Mouse (Mus musculus): ENCODE results near the gene Evx2.

Gene Evx2

GRCm38 (mm10) chr2:74695383-74695782, 36.0 kb upstream of the Evx2 start:
- peak in 1 of 2 experiments; percentile 20 for DNase-seq

GRCm38 (mm10) chr2:74694066-74694465, 34.7 kb upstream of the Evx2 start:
- peak; percentile 79 to 87 for DNase-seq

GRCm38 (mm10) chr2:74693432-74693827, 34.1 kb upstream of the Evx2 start:
- DNase-seq: peak in 1 of 2 experiments; percentile 40

- DNase-seq: peak in 1 of 2 experiments; percentile 50
Measured at GRCm38 (mm10) chr2:74692808-74693431, 33.6 kb upstream of the Evx2 start.

- peak; percentile 54 to 67 for DNase-seq
Measured at GRCm38 (mm10) chr2:74691995-74692807, 32.8 kb upstream of the Evx2 start.

GRCm38 (mm10) chr2:74691022-74691951, 31.9 kb upstream of the Evx2 start, which contains the start of gene Hoxd10:
Gene Hoxd10 (plus strand): TSS chr2:74691924.
- peak; percentile 89 to 95 for DNase-seq

- no peak for DNase-seq
Measured at GRCm38 (mm10) chr2:74690338-74690716, 31.0 kb upstream of the Evx2 start.

- peak; percentile 67 to 78 for DNase-seq
Measured at GRCm38 (mm10) chr2:74689574-74690337, 30.4 kb upstream of the Evx2 start.

GRCm38 (mm10) chr2:74688795-74689573, 29.6 kb upstream of the Evx2 start:
- DNase-seq: peak; percentile 50 to 64

GRCm38 (mm10) chr2:74687698-74688555, 28.6 kb upstream of the Evx2 start:
- DNase-seq: peak; percentile 61 to 74

GRCm38 (mm10) chr2:74686988-74687697, 27.8 kb upstream of the Evx2 start:
- peak; percentile 45 to 72 for DNase-seq

- DNase-seq: peak; percentile 90 to 92
Measured at GRCm38 (mm10) chr2:74686301-74686987, 27.1 kb upstream of the Evx2 start.

GRCm38 (mm10) chr2:74685059-74685603, 25.8 kb upstream of the Evx2 start:
- DNase-seq: no peak

- DNase-seq: no peak
Measured at GRCm38 (mm10) chr2:74684106-74684505, 24.7 kb upstream of the Evx2 start.

- DNase-seq: peak; percentile 66 to 79
Measured at GRCm38 (mm10) chr2:74683471-74683951, 24.2 kb upstream of the Evx2 start.

GRCm38 (mm10) chr2:74682796-74683195, 23.4 kb upstream of the Evx2 start:
- DNase-seq: peak in 1 of 2 experiments; percentile 55

GRCm38 (mm10) chr2:74681594-74682531, 22.5 kb upstream of the Evx2 start:
- peak; percentile 72 to 82 for DNase-seq
